Mouse (Mus musculus): ENCODE data around the gene Smurf1. TPM values are rescaled to one million over a fixed set of nuclear protein-coding genes. Genes with fewer than 3 reads are reported as not detected.

Gene Smurf1
- total RNA-seq, 2 experiments from 2014 or later = 34.6 to 37.2 TPM

DNA sequence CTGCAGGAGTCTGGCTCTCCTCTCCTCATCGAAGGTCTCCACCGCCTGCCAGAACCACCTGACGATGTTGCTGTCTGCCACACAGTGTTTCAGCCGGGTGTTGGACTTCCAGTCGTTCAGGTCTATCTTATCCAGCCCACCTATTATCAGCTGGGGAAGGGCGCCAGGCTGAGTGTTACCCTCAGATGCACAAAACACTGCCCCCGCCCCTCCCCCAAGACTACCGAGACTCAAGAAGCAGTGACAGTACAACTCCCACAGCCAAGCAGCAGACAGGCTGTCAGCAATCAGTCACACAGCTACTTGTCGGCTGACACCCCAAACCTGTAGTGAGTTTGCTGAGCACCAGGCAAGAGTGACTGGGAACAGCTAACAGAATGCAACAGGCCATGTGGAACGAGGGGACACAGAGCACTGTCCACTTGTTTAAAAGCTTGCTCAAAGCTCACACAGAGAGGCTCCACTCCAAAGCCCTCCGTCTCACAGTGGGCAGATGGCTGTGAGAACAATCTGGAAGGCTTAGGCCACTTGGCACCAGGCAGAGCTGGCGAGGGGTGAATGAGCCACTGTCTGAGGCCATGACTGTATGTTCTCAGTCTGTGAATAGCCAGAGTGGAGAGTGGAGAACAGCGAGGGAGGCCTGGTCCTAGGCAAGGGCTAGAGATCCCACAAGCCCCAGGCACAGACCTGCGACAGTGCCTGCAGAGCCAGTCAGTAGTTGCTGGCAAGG is 83.8 kb downstream of the Smurf1 start:
- DNase-seq (ENCODE audit: low spot score in 2 of 2) = peak in 1 of 2 experiments; percentile 46
- intact Hi-C loops (cut with DNase I) = no loop called here

GRCm38 (mm10) chr5:144877021-144877420 is 88.6 kb downstream of the Smurf1 start:
- no peak for DNase-seq (ENCODE audit: low spot score in 2 of 2)
- intact Hi-C loops (cut with DNase I) = loop anchor here (5.0 to 10.0 kb wide), 2 partner anchors 110 to 188 kb away; no protein-coding TSS in a partner anchor

- DNase-seq (ENCODE audit: low spot score in 2 of 2) = peak; percentile 43 to 67
- intact Hi-C loops (cut with DNase I) = loop anchor here (5.0 to 10.0 kb wide), 2 partner anchors 111 to 189 kb away; no protein-coding TSS in a partner anchor
Observed at GRCm38 (mm10) chr5:144875892-144876291, 89.8 kb downstream of the Smurf1 start.

- intact Hi-C loops (cut with DNase I) = loop anchor here (5.0 to 10.0 kb wide), 2 partner anchors 112 to 190 kb away; no protein-coding TSS in a partner anchor
- DNase-seq (ENCODE audit: low spot score in 2 of 2) = no peak
Observed at GRCm38 (mm10) chr5:144875227-144875626, 90.4 kb downstream of the Smurf1 start.

DNA sequence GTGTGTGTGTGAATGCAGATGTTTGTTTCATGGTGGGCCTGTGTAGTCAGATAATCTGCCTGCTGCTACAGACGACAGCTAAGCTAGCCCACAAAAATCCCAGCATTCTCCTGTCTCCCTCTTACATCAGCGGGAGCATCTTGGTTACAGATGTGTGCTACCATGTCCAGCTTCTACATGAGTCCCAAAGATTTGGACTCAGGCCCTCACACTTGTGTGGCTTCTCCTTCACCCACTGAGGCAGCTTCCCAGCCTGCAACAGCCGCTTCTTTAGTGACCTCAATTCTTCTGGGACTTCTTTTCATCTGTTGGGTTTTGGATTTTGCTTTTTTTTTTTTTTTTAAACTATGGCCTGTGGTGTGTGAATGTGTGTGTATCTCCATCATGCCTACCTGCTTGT is 92.8 kb downstream of the Smurf1 start:
- DNase-seq (ENCODE audit: low spot score in 2 of 2) = no peak
- intact Hi-C loops (cut with DNase I) = loop anchor here (10.0 kb wide), 1 partner anchor 192 kb away; no protein-coding TSS in a partner anchor

GRCm38 (mm10) chr5:144872326-144872725 is 93.3 kb downstream of the Smurf1 start:
- no peak for DNase-seq (ENCODE audit: low spot score in 2 of 2)
- intact Hi-C loops (cut with DNase I) = loop anchor here (10.0 kb wide), 1 partner anchor 192 kb away; no protein-coding TSS in a partner anchor

- no peak for DNase-seq (ENCODE audit: low spot score in 2 of 2)
- intact Hi-C loops (cut with DNase I) = loop anchor here (10.0 kb wide), 1 partner anchor 193 kb away; no protein-coding TSS in a partner anchor
Observed at GRCm38 (mm10) chr5:144871775-144872174, 93.9 kb downstream of the Smurf1 start.

GRCm38 (mm10) chr5:144870782-144871181 is 94.9 kb downstream of the Smurf1 start:
- intact Hi-C loops (cut with DNase I) = loop anchor here (10.0 kb wide), 1 partner anchor 194 kb away; no protein-coding TSS in a partner anchor
- DNase-seq (ENCODE audit: low spot score in 2 of 2) = no peak

GRCm38 (mm10) chr5:144869466-144869865 is 96.2 kb downstream of the Smurf1 start:
- intact Hi-C loops (cut with DNase I) = no loop called here
- DNase-seq (ENCODE audit: low spot score in 2 of 2) = no peak

GRCm38 (mm10) chr5:144866923-144867322 is 98.7 kb downstream of the Smurf1 start:
- DNase-seq (ENCODE audit: low spot score in 2 of 2) = no peak
- intact Hi-C loops (cut with DNase I) = no loop called here

GRCm38 (mm10) chr5:144860913-144861312 is 104.7 kb downstream of the Smurf1 start:
- intact Hi-C loops (cut with DNase I) = no loop called here
- DNase-seq (ENCODE audit: low spot score in 2 of 2) = peak in 1 of 2 experiments; percentile 32

DNA sequence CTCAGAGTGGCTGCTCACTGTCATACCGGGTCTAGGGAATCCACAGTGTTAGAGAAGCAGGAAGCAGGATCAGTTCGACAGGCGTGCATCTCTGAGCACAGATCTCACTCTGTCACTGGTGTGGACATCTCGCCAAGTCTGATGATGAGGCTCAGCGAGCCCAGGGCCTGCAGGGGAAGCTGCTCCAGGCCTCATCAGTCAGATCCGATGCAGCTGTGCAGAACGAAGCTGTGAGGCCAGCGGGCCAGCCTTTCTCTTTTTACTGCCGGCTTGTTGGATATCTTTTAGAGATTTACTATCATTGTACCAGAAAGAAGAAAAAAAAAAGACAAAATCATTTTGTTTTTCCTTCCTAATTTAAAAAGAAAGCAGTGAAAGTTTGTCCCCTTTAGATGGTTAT is 106.4 kb downstream of the Smurf1 start:
- DNase-seq (ENCODE audit: low spot score in 2 of 2) = no peak
- intact Hi-C loops (cut with DNase I) = no loop called here

DNA sequence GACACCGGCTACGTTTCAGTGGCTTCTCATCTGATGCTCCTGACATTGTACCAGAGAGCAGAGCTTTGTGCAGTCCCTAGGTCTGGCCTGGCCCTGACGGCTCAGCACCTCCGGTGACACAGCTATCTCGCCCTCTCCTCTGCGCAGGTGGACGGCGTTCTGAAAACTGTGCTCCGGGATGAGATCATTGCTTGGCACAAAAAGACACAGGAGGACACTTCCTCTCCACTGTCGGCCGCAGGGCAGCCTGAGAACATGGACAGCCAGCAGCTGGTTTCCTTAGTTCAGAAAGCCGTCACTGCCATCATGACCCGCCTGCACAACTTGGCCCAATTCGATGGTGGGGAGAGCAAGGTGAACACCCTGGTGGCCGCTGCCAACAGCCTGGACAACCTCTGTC is 107.1 kb downstream of the Smurf1 start:
- DNase-seq (ENCODE audit: low spot score in 2 of 2) = no peak
- intact Hi-C loops (cut with DNase I) = no loop called here

DNA sequence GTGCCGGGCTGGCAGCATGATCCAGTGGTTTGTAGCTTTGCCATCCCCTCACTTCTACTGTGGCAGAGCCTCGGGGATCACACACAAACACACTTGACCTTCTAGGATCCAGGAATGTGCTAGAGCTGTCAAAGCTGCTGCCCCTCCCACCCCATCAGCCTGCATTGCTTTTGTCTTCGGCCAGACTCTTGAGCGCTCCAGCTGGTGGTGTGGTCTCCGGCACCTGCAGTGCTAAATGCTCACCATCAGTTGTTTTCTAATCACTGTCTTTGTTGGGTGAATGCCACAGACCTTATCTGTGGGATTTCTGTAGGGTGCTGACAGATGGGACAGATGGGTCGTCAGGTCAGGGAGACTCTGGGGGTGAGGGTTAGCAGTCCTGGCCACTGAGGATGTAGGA is 109.7 kb downstream of the Smurf1 start:
- intact Hi-C loops (cut with DNase I) = no loop called here
- DNase-seq (ENCODE audit: low spot score in 2 of 2) = no peak

DNA sequence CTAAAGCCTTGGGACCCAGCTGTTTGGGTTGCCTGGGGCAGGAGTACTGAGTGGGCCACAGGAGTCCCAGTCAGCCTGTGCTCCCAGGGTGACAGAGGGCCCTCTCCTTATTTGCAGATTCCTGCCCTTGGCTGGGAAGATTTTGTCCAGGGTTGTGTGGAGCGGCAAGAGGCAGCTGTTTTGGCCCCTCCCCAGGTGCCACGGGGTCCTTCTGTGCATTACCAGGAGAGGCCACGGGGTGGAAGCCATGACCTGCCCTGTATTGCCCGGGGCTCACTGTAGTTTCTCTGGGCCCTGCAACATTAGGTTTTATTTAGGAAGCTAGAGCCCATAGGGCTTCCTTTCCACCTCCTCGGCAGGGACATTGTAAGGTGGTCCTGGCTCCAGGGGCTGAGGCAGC is 111.7 kb downstream of the Smurf1 start:
- intact Hi-C loops (cut with DNase I) = no loop called here
- no peak for DNase-seq (ENCODE audit: low spot score in 2 of 2)

GRCm38 (mm10) chr5:144851820-144852219 is 113.8 kb downstream of the Smurf1 start:
- intact Hi-C loops (cut with DNase I) = no loop called here
- DNase-seq (ENCODE audit: low spot score in 2 of 2) = no peak

GRCm38 (mm10) chr5:144849932-144850331 is 115.7 kb downstream of the Smurf1 start:
- no peak for DNase-seq (ENCODE audit: low spot score in 2 of 2)
- intact Hi-C loops (cut with DNase I) = no loop called here

DNA sequence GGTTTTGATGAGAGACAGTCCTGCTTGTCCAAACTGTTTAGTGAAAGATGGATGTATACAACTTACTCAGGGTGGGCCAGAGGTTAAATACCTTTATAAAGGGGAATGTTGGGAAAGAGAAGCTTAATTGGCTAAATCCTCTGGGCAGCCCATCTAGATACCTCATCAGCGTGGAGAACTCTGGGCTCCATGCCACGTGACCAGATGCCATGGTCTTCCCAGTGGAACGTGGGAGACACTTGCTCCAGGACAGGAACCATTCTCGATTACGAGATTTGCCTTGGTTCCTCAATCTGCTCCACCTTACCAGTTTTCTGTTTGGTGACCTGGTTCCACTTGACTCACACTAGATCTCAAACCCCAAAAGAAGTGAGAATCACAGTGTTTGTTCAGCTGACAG is 116.9 kb downstream of the Smurf1 start:
- intact Hi-C loops (cut with DNase I) = no loop called here

GRCm38 (mm10) chr5:144845352-144845751 is 120.3 kb downstream of the Smurf1 start:
- peak in 1 of 2 experiments; percentile 43 for DNase-seq (ENCODE audit: low spot score in 2 of 2)
- intact Hi-C loops (cut with DNase I) = no loop called here

More for the DNA sequence above, 116.9 kb downstream of the Smurf1 start:
- no peak for DNase-seq (ENCODE audit: low spot score in 2 of 2)

DNA sequence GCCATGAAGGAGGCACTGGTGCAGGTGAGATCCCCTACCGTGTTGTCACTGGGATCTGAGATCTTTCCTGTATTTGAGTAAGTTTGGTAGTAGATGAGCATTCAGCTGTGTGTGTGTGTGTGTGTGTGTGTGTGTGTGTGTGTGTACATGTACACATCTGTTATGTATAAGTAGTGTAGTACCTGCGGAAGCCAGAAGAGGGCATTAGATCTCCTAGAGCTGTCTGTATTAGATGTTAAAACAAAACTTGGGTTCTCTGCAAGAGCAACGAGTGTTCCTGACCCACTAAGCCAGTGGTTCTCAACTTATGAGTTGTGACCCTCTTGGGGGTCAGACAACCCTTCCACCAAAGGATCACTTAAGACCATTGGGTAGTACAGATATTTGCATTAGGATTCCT is 129.5 kb downstream of the Smurf1 start:
- intact Hi-C loops (cut with DNase I) = no loop called here
- DNase-seq (ENCODE audit: low spot score in 2 of 2) = no peak

DNA sequence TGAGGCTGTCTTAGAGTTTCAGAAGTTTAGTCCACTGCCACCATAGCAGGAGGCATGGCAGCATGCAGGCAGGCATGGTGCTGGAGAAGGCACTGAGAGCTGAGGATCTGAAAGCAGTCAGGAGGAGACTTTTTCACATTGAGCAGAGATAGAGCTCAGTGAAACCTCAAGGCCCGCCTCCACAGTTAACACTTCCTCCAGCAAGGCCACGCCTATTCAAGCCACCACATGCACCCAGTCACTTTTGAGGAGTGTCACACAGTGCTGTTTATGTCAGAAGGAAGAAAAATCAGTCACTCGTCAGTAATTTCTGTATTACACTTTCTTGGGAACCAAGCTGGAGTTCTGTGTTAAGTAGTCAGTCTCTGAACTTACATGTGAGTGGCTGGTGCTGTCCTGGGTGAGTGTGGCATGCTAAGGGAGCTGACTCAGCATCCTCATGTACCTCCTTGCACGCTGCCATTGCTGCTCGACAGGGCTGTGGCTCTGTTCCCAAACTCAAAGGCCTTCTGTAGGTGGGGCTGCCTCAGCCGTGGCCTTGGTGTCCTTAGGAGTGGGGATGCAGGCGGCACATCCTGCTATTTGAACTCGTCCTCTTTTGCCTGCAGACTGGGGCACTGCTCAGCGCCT is 133.7 kb downstream of the Smurf1 start:
- intact Hi-C loops (cut with DNase I) = no loop called here
- DNase-seq (ENCODE audit: low spot score in 2 of 2) = no peak

Measured in left cerebral cortex, postnatal 36 days (tissue).